Mouse (Mus musculus): Measurements from ENCODE around the gene Gm49321. TPM values are rescaled to one million over a fixed set of nuclear protein-coding genes. Genes with fewer than 3 reads are reported as not detected.

Gene Gm49321
- polyA plus RNA-seq, 1 experiment from 2014 or later, result 1.8 TPM

- Histone ChIP-seq H3K27me3 (ENCODE audit: insufficient read depth, low read length) (no peaks in the 10 kb centered on the region), H3K9ac (replicated peaks) (no peak overlapping the region), H3K4me2 (ENCODE audit: low read depth, low read length) (no peak overlapping the region), H3K9me3 (ENCODE audit: low read length) (no peaks in the 10 kb centered on the region), H3K4me3 (ENCODE audit: low read depth, low read length) (no peak overlapping the region), H3K27ac (ENCODE audit: low read depth) (no peak overlapping the region), H3K4me1 (ENCODE audit: insufficient read depth) (no peaks in the 10 kb centered on the region), H3K36me3 (replicated peaks; ENCODE audit: insufficient read depth, low read length) (no peaks in the 10 kb centered on the region)
- 53% methylated on average over 7 of the region's 7 CpGs for WGBS (ENCODE audit: insufficient replicate concordance)
- TF ChIP-seq EP300 (IDR thresholded peaks at IDR 0.05; ENCODE audit: low read depth) (no peak), CTCF (IDR thresholded peaks at IDR 0.05; ENCODE audit: low read depth) (peak; percentile 53)
- ATAC-seq (no peak), DNase-seq (no peak)
These were observed 77.4 kb downstream of the Gm49321 start for GRCm38 (mm10) chr12:74014739-74015270.

GRCm38 (mm10) chr12:74015491-74015890, 78.0 kb downstream of the Gm49321 start:
- no peak overlapping the region for H3K4me2 ChIP-seq (ENCODE audit: low read depth, low read length)
- DNase-seq, result no peak
- no peaks in the 10 kb centered on the region for H3K36me3 ChIP-seq (replicated peaks; ENCODE audit: insufficient read depth, low read length)
- no peaks in the 10 kb centered on the region for H3K9me3 ChIP-seq (ENCODE audit: low read length)
- no peaks in the 10 kb centered on the region for H3K27me3 ChIP-seq (ENCODE audit: insufficient read depth, low read length)
- WGBS (ENCODE audit: insufficient replicate concordance), result 62% methylated on average over 5 of the region's 5 CpGs
- no peak overlapping the region for H3K4me3 ChIP-seq (ENCODE audit: low read depth, low read length)
- no peak overlapping the region for H3K9ac ChIP-seq (replicated peaks)
- H3K27ac ChIP-seq (ENCODE audit: low read depth), result no peak overlapping the region
- no peak for ATAC-seq
- no peaks in the 10 kb centered on the region for H3K4me1 ChIP-seq (ENCODE audit: insufficient read depth)
- no peak for TF ChIP-seq CTCF (IDR thresholded peaks at IDR 0.05; ENCODE audit: low read depth)
- no peak for TF ChIP-seq EP300 (IDR thresholded peaks at IDR 0.05; ENCODE audit: low read depth)

Other genes with a start within 250 kb of the Gm49321 start
- gene Hif1a, start 36.3 kb upstream of the Gm49321 start, polyA plus RNA-seq (2015; fragmentation: Nextera tagmentation; extraction: Ambion mirVana), result 13.4 and 13.9 TPM in 2 replicates
- gene Snapc1, start 26.8 kb downstream of the Gm49321 start, polyA plus RNA-seq (2015; fragmentation: Nextera tagmentation; extraction: Ambion mirVana), result 3.3 and 3.6 TPM in 2 replicates
- gene Syt16, start 60.0 kb downstream of the Gm49321 start, polyA plus RNA-seq (2015; fragmentation: Nextera tagmentation; extraction: Ambion mirVana), result not detected in 2 replicates